Comparison of ENCODE assay signal across 21 mouse cellular contexts in the genomic region with DNA sequence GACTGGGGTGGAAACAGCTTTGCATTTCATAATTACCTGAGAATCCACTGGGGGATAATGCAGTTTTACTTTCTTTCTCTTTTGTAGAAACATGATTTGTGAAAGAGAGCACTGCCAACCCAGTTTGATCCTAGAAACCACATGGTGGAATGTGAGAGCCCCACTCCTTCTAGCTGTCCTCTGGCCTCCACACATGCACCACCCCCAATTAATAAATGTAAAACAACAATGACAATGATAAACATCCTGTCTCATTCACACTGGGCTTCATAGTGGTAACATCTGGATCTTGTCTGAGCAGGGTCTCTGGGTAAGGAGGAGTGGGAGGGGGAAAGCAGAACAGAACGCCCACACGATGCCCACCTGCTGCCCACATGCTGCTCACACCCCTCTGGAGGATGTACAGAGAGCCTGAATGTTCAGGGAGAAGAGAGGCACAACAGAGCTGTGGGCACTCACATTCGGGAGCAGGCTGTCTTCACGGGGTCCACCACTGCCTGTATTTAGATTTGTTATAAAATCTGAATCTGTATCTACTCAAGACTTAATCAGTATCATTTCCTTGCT. TPM values are rescaled to one million over a fixed set of nuclear protein-coding genes. Genes with fewer than 3 reads are reported as not detected.
DNase-seq lines count a peak whose midpoint lies in the region; ATAC-seq and TF ChIP-seq lines count a peak whose summit lies in the region.
"Had no signal": no experiment of that assay in that cellular context is flagged by ENCODE, and none has a peak within 500 bp of the region (broad histone marks: within the 10 kb centered on the region; RNA-seq: fewer than 3 reads in every experiment).

No protein-coding gene starts in this region.

- WGBS in embryonic facial prominence, embryonic 13.5 days, result 37% methylated on average over 4 of the region's 4 CpGs
- WGBS in embryonic facial prominence, embryonic 10.5 days, result 63% methylated on average over 4 of the region's 4 CpGs
- 57% methylated on average over 4 of the region's 4 CpGs for WGBS in kidney, embryonic 14.5 days
- WGBS in embryonic facial prominence, embryonic 14.5 days, result 33% methylated on average over 4 of the region's 4 CpGs

- no peak for ATAC-seq in embryonic facial prominence, embryonic 13.5 days (ENCODE audit: insufficient number of reproducible peaks, insufficient read depth, low FRiP score, low TSS enrichment, low read depth)
- peak; percentile 73; the same call in 1 of the 2 replicates for ATAC-seq in kidney, embryonic 14.5 days (ENCODE audit: low FRiP score, low TSS enrichment)
- peak; percentile 37; the same call in 1 of the 2 replicates for ATAC-seq in embryonic facial prominence, embryonic 14.5 days (ENCODE audit: low read depth)
- ATAC-seq in cerebellum, adult (ENCODE audit: insufficient number of reproducible peaks, low FRiP score, low TSS enrichment), result no peak
- ATAC-seq: CD4-positive, CD25-positive, alpha-beta regulatory T cell, adult 4 months; forebrain, embryonic 15.5 days; hindbrain, postnatal 0 days had no signal

- H3K36me3 ChIP-seq in embryonic facial prominence, embryonic 13.5 days, result peaks cover 26% of the 10 kb centered on the region
- peaks cover 72% of the 10 kb centered on the region for H3K36me3 ChIP-seq in embryonic facial prominence, embryonic 10.5 days (replicated peaks)
- H3K36me3 ChIP-seq in kidney, embryonic 14.5 days (ENCODE audit: control insufficient read depth, insufficient read depth, low read length), result 0 out of 2 replicates have a peak, but pooled peaks cover 4% of the 10 kb centered on the region
- peaks cover 20% of the 10 kb centered on the region for H3K36me3 ChIP-seq in embryonic facial prominence, embryonic 14.5 days (ENCODE audit: control insufficient read depth, insufficient read depth, low read length)
- H3K36me3 ChIP-seq: G1E had no signal

- no peak overlapping the region for H3K9ac ChIP-seq in embryonic facial prominence, embryonic 13.5 days
- H3K9ac ChIP-seq in kidney, embryonic 14.5 days (ENCODE audit: low read depth, low read length), result no peak overlapping the region
- H3K9ac ChIP-seq in embryonic facial prominence, embryonic 14.5 days (ENCODE audit: low read depth, low read length), result no peak overlapping the region
- H3K9ac ChIP-seq: forebrain, embryonic 15.5 days; heart, embryonic 13.5 days had no signal

- H3K4me1 ChIP-seq in embryonic facial prominence, embryonic 13.5 days, result peaks cover 19% of the 10 kb centered on the region
- peaks cover 17% of the 10 kb centered on the region for H3K4me1 ChIP-seq in embryonic facial prominence, embryonic 10.5 days
- H3K4me1 ChIP-seq in kidney, embryonic 14.5 days (ENCODE audit: control insufficient read depth, insufficient read depth, low read length), result no peaks in the 10 kb centered on the region
- 0 out of 2 replicates have a peak, but pooled peaks cover 10% of the 10 kb centered on the region for H3K4me1 ChIP-seq in embryonic facial prominence, embryonic 14.5 days (ENCODE audit: control insufficient read depth, insufficient read depth, low read length)
- H3K4me1 ChIP-seq: forebrain, embryonic 15.5 days; heart, embryonic 13.5 days had no signal

- no peaks in the 10 kb centered on the region for H3K27me3 ChIP-seq in embryonic facial prominence, embryonic 13.5 days
- H3K27me3 ChIP-seq in embryonic facial prominence, embryonic 10.5 days (replicated peaks; ENCODE audit: low read depth, poor library complexity, severe bottlenecking), result no peaks in the 10 kb centered on the region
- H3K27me3 ChIP-seq in kidney, embryonic 14.5 days (ENCODE audit: control insufficient read depth, insufficient read depth, low read length), result no peaks in the 10 kb centered on the region
- no peaks in the 10 kb centered on the region for H3K27me3 ChIP-seq in embryonic facial prominence, embryonic 14.5 days (replicated peaks; ENCODE audit: control insufficient read depth, insufficient read depth, low read length)
- H3K27me3 ChIP-seq: forebrain, embryonic 15.5 days; heart, embryonic 13.5 days had no signal

- no peak overlapping the region for H3K4me2 ChIP-seq in embryonic facial prominence, embryonic 13.5 days
- H3K4me2 ChIP-seq in kidney, embryonic 14.5 days (replicated peaks; ENCODE audit: low read depth, low read length), result no peak overlapping the region
- no peak overlapping the region for H3K4me2 ChIP-seq in embryonic facial prominence, embryonic 14.5 days (ENCODE audit: low read depth, low read length)
- H3K4me2 ChIP-seq: forebrain, embryonic 15.5 days; heart, embryonic 13.5 days had no signal

- H3K27ac ChIP-seq in embryonic facial prominence, embryonic 13.5 days, result peak overlapping the region; percentile 29; the same call in 1 of the 2 replicates
- no peak overlapping the region for H3K27ac ChIP-seq in embryonic facial prominence, embryonic 10.5 days (replicated peaks)
- no peak overlapping the region for H3K27ac ChIP-seq in kidney, embryonic 14.5 days (ENCODE audit: low read depth, low read length)
- H3K27ac ChIP-seq in layer of hippocampus, adult 2 months, result peak overlapping the region; percentile 50
- H3K27ac ChIP-seq in embryonic facial prominence, embryonic 14.5 days (replicated peaks; ENCODE audit: low read depth, low read length), result no peak overlapping the region
- H3K27ac ChIP-seq: forebrain, embryonic 15.5 days; heart, adult 2 months; heart, embryonic 13.5 days; hindbrain, postnatal 0 days had no signal

- TF ChIP-seq CTCF in layer of hippocampus, adult 2 months (conservative IDR thresholded peaks at IDR 0.05), result no peak

- DNase-seq in embryonic facial prominence, embryonic 10.5 days (ENCODE audit: low spot score), result no peak
- no peak for DNase-seq in kidney, postnatal 10 days
- DNase-seq in layer of hippocampus, adult 2 months (ENCODE audit: low spot score in 2 of 2), result no peak
- DNase-seq in layer of hippocampus, postnatal 10 days (ENCODE audit: low spot score in 2 of 2), result no peak
- DNase-seq in embryonic facial prominence, embryonic 14.5 days (ENCODE audit: low spot score), result no peak
- DNase-seq: adrenal gland, postnatal 10 days; B cell, adult 2 months; cerebellum, adult 11-12 months; cerebellum, adult 9-10 months; cerebellum, postnatal 25 days; gastrocnemius, postnatal 36 days; heart, adult 2 months; heart, postnatal 36 days had no signal

- H3K9me3 ChIP-seq in embryonic facial prominence, embryonic 13.5 days, result no peaks in the 10 kb centered on the region
- no peaks in the 10 kb centered on the region for H3K9me3 ChIP-seq in embryonic facial prominence, embryonic 10.5 days
- H3K9me3 ChIP-seq in kidney, embryonic 14.5 days (ENCODE audit: control insufficient read depth, low read length), result no peaks in the 10 kb centered on the region
- no peaks in the 10 kb centered on the region for H3K9me3 ChIP-seq in embryonic facial prominence, embryonic 14.5 days (ENCODE audit: control insufficient read depth, low read length)
- H3K9me3 ChIP-seq: forebrain, embryonic 15.5 days; G1E; heart, embryonic 13.5 days had no signal

- no peak overlapping the region for H3K4me3 ChIP-seq in embryonic facial prominence, embryonic 13.5 days
- no peak overlapping the region for H3K4me3 ChIP-seq in embryonic facial prominence, embryonic 10.5 days
- H3K4me3 ChIP-seq in kidney, embryonic 14.5 days (ENCODE audit: low read length), result no peak overlapping the region
- no peak overlapping the region for H3K4me3 ChIP-seq in layer of hippocampus, adult 2 months
- no peak overlapping the region for H3K4me3 ChIP-seq in embryonic facial prominence, embryonic 14.5 days (ENCODE audit: low read depth, low read length)
- H3K4me3 ChIP-seq: forebrain, embryonic 15.5 days; heart, adult 2 months; heart, embryonic 13.5 days had no signal

RNA-seq across cellular contexts. Expression of a gene that starts 38.4 kb away (rescaled TPM):
- 1.5 and 3.2 TPM in 2 replicates for polyA plus RNA-seq in embryonic facial prominence, embryonic 13.5 days (2015; fragmentation: Nextera tagmentation; extraction: Ambion mirVana)
- 0.64 and 0.80 TPM in 2 replicates for polyA plus RNA-seq in embryonic facial prominence, embryonic 10.5 days (2016; fragmentation: Nextera tagmentation; extraction: Ambion mirVana)
- polyA plus RNA-seq in kidney, embryonic 14.5 days (2014; fragmentation: Nextera tagmentation; extraction: Ambion mirVana), result 0.35 and 0.86 TPM in 2 replicates
- total RNA-seq in layer of hippocampus, adult 2 months (2021), result under 1 TPM; 0.42 to 0.54 TPM
- under 1 TPM; 0.18 to 0.39 TPM for total RNA-seq in layer of hippocampus, postnatal 10 days (2021)
- polyA plus RNA-seq in embryonic facial prominence, embryonic 14.5 days (2014; fragmentation: Nextera tagmentation; extraction: Ambion mirVana), result 25.9 and 26.2 TPM in 2 replicates
- total RNA-seq: heart, adult 2 months; heart, postnatal 36 days; hindbrain, postnatal 0 days had no signal
- polyA plus RNA-seq: CD4-positive, CD25-positive, alpha-beta regulatory T cell, adult 4 months; G1E had no signal

Comparison
In these comparisons a context has a peak if more than half of its experiments do, and no peak if none do; other contexts are left out.
1. ATAC-seq: peak in kidney, embryonic 14.5 days (single experiment) and embryonic facial prominence, embryonic 14.5 days (single experiment); none in embryonic facial prominence, embryonic 13.5 days (single experiment) and cerebellum, adult (single experiment).
2. H3K27ac ChIP-seq: peak in embryonic facial prominence, embryonic 13.5 days (single experiment) and layer of hippocampus, adult 2 months (single experiment); none in embryonic facial prominence, embryonic 10.5 days (single experiment), kidney, embryonic 14.5 days (single experiment) and embryonic facial prominence, embryonic 14.5 days (single experiment).